Mouse (Mus musculus): ENCODE results near the gene Fam133b.
A peak's percentile ranks its signal among the peaks of the same experiment; 100 is the strongest.

The Fam133b gene

GRCm38 (mm10) chr5:3543629-3544479 lies at the start of gene Fam133b:
TSS of gene Fam133b (plus strand) at chr5:3543833.
- DNase-seq (ENCODE audit: extremely low read depth, insufficient read length, low spot score) = peak; percentile 92

DNA sequence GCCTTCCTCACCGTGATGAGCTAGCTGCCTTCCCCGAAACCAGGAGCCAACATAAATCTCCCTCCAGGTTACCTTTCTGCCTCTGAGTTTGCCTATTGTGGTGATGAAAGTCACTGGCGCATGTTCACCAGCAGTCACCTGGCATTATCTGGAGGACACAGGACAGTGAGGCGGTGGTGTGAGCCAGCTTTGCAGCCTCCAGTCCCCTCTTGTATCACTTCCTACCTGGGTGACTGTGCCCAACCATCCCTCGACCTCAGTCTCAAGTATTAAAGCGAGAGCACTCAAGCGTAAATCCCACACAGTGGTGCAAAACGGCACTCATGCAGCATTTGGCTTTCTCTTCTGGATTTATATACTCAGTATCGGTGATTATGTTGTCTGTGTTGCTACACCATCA lies 49.7 kb upstream of the Fam133b start:
- DNase-seq (ENCODE audit: extremely low read depth, insufficient read length, low spot score) = no peak

DNA sequence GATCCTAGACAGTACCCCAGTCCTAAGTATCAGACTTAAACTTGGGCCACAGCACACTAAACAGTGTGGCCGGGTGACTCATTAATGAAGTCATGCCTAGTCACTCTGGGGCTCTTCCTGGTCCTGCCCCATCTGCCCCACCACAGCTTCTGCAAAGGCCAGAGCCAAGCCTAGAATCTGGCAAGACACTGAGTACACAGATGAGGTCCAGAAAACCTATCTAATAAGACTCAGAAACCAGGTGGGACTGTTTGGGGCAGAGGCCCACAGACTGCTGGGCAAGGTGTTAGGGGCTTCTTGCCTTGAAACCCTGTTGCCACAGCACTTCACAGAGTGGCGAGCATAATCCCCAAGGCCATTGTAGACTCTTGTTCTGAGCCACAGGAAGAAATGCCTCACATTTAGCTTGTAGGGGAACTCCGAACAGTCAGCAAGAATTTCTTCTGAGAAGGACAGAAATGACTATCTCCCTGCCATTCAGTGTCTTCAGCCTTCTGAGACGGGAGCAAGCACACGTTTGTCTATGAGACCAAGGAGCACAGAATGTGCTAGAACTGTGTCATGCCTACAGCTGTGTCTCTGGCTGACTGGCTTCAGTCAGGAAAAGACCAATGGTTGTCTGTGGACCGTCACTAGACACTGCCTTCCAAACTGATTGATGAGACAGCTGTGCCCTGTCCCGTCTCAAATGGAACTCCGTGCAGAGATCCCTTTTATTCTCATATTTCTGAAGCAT lies 49.0 kb upstream of the Fam133b start:
- DNase-seq (ENCODE audit: extremely low read depth, insufficient read length, low spot score) = peak; percentile 71

DNA sequence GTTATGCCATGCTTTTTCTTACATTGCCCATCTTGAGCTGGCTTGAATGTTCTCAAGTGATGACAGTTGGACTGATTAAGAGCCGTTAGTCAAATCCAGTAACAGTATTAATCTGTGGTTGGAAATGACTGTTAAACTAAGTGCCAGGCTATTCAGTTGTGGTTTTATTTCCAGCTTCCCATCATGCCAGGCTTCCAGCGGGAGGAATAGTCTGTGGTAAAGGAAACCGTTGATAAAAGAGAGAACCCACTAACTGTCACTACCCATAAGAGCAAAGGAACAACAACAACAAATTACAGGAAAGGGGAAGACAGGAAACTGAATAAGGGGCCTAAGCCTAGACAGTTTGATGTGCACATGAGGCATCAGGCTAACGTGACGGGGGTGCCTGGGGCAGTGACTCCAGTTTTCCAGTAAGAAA lies 46.1 kb upstream of the Fam133b start:
- peak; percentile 50 for DNase-seq (ENCODE audit: extremely low read depth, insufficient read length, low spot score)

DNA sequence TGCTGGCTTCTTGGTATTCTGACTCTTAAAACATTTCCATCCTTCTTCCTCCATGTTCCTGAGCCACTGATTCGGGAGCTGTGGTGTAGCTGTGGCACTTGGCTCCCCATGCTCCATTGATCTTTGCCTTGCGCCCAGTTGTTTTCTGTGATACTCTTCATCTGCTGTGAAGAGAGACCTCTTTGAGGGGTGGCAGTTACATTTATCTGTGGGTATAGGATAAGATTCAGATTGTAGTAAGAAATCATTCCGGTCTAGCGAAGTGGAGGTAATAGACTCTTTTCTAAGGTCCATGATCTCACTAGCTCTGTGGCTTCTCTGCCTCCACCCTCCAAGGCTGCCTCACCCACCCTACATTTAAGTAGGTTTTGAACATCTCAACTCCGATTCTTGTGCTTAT lies 43.3 kb upstream of the Fam133b start:
- no peak for DNase-seq (ENCODE audit: extremely low read depth, insufficient read length, low spot score)

DNA sequence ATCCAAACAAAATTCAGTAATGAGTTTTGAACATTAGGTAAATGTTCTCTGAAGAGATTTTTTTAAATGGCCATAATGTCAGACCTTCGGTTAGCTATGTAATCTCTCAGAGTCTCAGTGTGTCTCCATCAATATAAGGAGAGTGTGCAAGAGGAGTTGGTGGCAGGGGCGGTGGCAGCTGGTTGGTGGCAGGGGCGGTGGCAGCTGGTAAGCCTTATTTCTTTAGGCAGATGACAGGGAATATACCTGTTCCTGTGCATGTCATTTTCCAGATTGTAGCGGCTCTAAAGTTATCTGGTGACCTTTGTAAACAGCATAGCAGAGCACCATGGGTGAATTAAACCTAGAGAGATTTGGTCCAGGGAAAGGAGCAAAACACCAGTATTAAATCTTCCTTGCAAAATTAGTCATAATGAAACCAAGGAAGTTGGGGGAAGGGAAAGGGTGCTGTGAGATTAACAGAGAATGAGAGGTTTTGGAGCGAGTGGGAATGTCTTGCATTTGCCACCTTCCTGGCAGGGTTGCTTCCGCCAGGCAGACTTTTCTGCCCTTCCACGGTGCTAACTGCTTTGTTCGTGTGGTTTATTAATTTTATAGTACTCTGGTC lies 42.6 kb upstream of the Fam133b start:
- DNase-seq (ENCODE audit: extremely low read depth, insufficient read length, low spot score) = peak; percentile 23

DNA sequence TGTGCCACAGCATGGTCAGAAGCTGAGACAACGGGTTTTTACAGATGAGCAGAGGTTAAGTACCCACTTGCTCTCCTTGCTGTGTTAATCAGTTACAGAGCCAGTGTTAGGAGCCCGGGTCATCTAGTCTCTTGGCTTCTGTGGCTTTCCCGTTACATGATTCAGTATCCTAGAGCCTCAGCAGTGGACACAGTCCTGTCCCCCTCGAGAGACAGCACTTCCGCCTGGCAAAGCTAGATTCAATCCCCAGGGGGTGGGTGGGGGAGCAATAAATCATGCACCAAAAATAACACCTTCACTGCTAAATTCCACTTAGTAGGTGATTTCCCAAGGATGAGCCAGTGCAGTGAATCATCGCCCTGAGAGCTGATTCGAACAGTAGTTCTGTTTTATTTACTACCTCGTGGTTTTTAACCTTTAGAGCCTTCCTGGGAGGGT lies 42.0 kb upstream of the Fam133b start:
- DNase-seq (ENCODE audit: extremely low read depth, insufficient read length, low spot score) = peak; percentile 64

DNA sequence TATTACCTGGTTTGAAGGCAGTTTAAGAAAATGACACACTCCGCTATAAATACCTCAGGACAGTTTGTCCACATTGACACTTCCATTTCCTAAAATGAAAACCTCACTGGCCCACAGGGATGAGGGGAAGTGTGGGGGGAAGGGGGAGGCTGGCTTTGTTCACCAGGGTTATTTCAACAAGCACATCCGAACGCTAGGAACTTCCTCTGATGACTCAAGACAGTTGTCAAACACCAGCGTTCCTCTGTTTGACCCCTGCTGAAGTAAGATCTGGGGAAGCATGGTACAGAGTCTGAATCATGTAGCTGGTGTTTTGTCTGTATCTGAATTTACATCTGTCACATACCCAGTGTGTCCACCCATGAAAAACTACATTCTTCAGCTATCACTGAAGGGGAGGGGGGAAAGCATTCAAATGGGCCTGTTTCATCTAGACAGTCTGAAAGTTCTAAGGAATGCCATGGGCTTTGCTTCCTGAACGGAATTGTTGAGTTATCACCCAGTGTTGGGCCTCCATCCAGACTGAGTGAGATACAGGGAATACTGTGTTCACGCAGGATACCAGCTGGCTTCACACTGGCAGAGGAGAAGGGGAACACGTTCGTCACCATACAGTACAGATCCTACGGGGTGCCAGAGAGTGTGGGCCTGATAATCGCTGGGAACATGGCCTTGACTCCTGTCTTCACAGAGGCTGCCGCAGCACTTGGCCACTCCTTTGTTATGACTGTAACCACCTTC lies 40.9 kb upstream of the Fam133b start:
- peak; percentile 24 for DNase-seq (ENCODE audit: extremely low read depth, insufficient read length, low spot score)

DNA sequence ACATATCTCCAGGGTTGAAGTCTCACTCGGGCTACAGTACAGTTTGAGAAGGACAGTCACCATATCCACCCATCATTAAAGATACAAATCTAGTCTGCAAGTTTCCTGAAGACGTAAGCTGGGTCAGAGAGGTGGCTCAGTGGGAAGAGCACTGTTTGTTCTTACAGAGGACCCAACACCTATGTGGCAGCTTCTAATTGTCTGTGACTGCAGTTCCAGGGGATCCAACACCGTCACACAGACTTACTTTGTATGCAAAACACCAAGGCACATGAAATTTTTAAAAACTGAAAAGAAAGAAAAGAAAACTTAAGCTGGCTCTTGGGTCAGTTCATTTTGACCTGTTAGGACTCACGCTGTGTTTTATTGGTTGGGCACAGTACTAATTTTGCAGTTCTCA lies 40.3 kb upstream of the Fam133b start:
- no peak for DNase-seq (ENCODE audit: extremely low read depth, insufficient read length, low spot score)

DNA sequence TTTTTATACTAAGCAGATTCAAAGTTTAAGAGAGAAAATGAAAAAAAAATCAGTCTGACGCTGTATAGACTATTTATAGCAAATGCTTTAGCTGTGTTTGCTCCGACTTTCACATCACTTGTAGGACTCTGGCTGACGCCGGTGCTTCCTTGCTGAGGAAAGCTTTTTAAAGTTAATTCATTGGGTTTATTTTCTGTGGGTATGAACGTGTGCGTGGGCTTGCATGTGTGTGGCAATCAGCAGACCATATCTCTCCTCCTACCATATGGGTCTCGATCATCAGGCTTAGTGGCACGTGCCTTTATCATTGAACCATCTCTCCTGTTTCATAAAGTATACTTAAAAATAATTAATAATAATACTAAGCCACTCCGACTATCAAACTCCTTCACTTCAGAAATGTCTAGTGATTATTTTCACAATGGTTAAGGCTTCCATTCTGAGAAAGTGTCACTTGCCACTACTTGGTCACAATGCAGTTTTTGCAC lies 39.8 kb upstream of the Fam133b start:
- no peak for DNase-seq (ENCODE audit: extremely low read depth, insufficient read length, low spot score)

- no peak for DNase-seq (ENCODE audit: extremely low read depth, insufficient read length, low spot score)
Measured at GRCm38 (mm10) chr5:3504453-3504852, 39.2 kb upstream of the Fam133b start.

DNA sequence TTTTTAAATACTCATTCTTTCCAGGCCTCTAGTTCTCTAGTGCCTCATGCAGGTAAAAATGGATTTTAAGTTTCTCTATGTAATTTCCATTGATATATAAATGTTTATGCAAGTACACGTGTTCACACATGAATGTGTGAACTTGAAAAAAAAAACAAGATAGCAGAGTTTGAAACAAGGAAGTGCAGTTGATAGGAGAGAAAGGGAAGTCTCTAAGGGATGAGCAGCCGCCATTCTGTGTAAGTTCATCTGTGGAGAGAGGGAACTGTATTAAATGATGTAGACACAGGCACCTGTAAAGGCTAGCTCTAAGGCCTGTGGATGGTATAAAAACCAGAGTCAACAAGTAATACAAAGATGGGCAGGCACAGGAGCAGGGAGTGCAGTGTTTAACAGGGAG lies 38.1 kb upstream of the Fam133b start:
- DNase-seq (ENCODE audit: extremely low read depth, insufficient read length, low spot score) = no peak

GRCm38 (mm10) chr5:3508480-3509381 lies 34.9 kb upstream of the Fam133b start:
- DNase-seq (ENCODE audit: extremely low read depth, insufficient read length, low spot score) = no peak

- no peak for DNase-seq (ENCODE audit: extremely low read depth, insufficient read length, low spot score)
Measured at GRCm38 (mm10) chr5:3509503-3509902, 34.1 kb upstream of the Fam133b start.

GRCm38 (mm10) chr5:3511097-3511795 lies 32.4 kb upstream of the Fam133b start:
- no peak for DNase-seq (ENCODE audit: extremely low read depth, insufficient read length, low spot score)

DNA sequence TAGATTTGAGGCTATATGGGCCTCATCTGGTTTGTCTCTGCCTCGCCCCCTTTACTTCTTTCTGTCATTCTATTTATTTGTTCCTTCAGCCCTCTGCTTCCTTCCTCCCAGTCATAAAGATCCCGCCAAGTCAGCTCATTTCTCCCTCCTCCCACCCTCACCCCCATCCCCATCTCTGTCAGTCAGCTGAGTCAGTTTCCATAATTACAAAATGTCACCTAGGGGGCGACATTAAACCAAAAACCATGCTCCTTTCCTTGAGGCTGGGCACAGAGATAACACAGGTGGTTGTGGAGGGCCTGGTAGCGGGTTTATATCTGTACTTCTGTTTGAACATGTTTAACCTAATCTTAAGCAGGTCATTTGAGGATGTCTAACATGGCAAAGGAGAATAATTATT lies 31.0 kb upstream of the Fam133b start:
- DNase-seq (ENCODE audit: extremely low read depth, insufficient read length, low spot score) = no peak

GRCm38 (mm10) chr5:3514901-3515311 lies 28.7 kb upstream of the Fam133b start:
- no peak for DNase-seq (ENCODE audit: extremely low read depth, insufficient read length, low spot score)

DNA sequence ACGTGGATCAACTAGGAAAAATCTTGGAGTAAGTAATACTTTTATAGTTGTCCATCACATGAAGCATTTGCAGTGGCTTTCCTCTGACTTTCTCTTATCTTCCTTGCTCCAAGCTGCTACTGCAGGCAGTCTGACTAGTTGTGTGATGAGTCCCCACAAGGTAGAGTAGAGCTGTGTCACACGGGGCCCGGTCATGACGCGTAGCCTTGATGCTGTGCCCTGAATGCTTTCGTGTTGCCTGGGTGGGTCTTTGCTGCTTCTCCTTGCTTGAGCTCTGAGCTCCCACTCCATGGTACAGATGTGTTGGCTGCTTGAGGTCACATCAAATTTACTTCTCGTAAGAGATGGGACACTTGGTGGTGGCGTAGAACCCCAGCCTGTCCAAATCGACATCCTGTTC lies 28.2 kb upstream of the Fam133b start:
- DNase-seq (ENCODE audit: extremely low read depth, insufficient read length, low spot score) = no peak

DNA sequence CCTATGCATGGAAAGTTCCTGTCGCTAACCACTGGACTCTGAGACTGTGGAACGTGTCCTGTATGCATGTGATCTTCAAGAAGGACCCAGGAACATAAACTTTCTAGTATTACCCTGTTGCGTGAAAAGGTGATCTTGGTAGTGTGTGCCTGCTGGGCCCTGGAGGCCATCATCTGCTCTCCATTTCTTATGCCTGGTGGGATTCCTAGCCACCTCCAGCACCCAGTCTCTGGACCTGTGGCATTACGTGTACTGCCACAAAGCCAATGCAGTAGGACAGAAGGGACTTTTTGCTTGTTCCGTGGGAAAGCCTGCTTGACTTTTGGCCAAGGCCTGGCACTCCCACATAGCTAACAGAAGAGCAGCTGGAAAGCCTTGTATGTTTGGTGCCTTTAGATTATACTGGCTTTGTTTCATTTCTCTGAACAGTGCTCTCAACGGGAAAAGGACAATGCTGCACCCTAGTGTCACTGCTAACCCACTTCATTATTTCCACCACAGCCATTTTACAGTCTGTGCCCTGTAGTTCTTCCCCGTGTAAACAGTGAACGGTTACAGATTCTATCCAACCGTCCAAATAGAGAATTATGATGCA lies 27.1 kb upstream of the Fam133b start:
- DNase-seq (ENCODE audit: extremely low read depth, insufficient read length, low spot score) = no peak

Measured in 3134 (cell line).